Mouse (Mus musculus): ENCODE measurements at regions not wholly inside any gene's neighbourhood (a gene's known extent, or its start where the extent isn't known, plus 50 kb on each side); places are given as distances from the start of the nearest gene placed in this dataset.

DNA sequence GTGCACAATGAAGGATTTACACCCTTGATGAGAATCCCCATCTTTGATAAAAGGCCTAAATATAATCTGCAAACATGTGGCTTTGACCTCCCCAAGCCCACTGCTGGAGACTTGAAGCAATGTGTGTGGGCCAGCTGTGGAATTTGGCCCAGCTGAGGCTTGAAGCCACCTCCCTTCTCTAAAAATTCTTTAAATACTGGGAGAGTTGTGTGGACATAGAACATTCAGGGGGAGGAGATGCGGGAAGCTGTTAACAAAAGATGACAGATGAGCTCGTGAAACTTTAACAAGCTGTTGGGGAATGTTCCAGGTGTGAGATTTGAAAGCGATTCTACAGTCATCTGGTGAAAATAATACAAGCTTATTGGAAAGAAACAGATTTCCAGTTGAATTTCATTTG lies 195.3 kb downstream of the Ostf1 start:
- TF ChIP-seq CTCF (IDR thresholded peaks at IDR 0.05; ENCODE audit: control insufficient read depth, insufficient read depth, insufficient read length) (no peak), MYOG (IDR thresholded peaks at IDR 0.05; ENCODE audit: control insufficient read depth, extremely low read depth, insufficient read length) (no peak)
